Mouse (Mus musculus) kidney, adult 9 months (tissue): ENCODE data around the gene Rsrc2.

ENCODE experiments used
- DNase-seq: peaks from one replicate; pipeline ENCODE4 v3.0.0; 2022

The Rsrc2 gene

DNA sequence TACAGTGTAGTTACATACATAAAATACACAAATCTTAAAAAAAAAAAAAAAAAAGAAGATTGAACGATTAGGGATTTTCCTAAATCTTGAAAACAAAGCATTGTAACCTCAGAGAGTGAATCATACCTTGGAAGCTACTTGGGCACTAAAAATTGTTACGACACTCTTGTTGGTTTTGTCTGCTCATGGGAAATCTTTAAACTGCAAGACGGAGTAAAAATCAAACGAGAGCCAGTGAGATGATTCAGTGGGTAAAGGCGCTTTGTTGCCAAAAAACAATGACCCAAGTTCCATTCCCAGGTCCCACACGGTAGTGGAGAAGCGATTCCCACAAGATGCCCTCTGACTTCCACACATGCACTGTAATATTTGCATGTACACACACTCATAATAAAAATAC is 53.0 kb downstream of the Rsrc2 start:
- no peak for DNase-seq

DNA sequence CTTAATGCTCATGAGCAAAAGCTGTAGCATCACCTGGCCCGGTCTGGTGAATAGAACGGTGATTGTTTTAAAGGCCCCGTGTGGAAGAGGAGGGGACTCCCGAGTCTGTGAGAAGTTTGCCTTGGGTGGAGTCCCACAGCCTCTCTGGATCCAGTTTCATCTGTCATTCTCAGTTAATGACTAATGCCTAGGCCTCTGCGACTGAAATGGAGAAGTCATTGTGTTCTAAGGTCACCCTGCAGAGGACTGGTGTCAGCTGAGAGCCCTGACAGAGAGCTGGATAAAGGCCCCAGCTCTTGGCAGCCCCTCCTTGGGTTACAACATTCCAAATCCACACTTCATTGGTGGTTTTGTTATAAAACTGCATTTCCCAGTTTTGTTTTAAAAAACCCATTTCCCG is 54.7 kb downstream of the Rsrc2 start:
- DNase-seq: peak; percentile 40

- DNase-seq: peak; percentile 53
Observed at GRCm38 (mm10) chr5:123684221-123685144, 64.7 kb downstream of the Rsrc2 start, which contains the start of gene Clip1. TSS of gene Clip1 (minus strand) at chr5:123684618.

GRCm38 (mm10) chr5:123683377-123684220 is 65.6 kb downstream of the Rsrc2 start:
- DNase-seq: peak; percentile 54

DNA sequence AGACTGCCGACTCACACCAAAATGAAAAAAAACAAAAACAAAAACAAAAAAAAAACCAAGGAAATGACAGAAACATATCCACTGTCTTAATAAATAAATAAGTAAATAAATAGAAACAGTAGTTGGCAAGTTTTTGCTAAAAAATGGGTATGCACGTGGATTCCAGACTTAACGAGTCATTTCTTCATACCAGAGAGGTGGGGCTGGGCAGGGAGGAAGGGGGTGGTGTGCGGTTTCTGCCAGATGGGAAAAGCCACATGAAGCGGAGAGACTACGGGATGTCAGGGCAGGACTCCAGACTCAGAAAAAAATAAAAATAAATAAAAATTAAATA is 66.2 kb downstream of the Rsrc2 start:
- peak; percentile 37 for DNase-seq

DNA sequence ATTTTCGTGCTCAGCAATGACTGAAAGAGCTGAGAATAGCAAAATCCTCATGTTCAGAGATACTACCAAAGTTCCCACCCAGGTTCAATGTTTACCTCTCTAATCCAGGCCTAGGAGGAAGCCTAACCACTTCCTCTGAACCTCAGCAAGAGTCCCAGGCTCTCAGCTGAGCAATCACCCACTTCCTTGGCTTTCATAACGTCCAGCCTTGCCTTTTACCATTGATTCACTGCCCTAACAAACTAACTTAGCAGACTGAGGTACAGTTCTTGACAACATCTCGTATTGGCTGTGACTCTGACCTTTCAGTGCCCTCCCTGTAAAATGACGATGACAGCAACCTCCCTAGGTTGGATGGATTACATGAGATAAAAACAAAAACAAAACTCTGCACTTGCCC is 66.8 kb downstream of the Rsrc2 start:
- peak; percentile 40 for DNase-seq

GRCm38 (mm10) chr5:123679546-123680263 is 69.5 kb downstream of the Rsrc2 start:
- peak; percentile 73 for DNase-seq

- no peak for DNase-seq
Observed at GRCm38 (mm10) chr5:123679106-123679505, 70.1 kb downstream of the Rsrc2 start.
